9 mouse cellular contexts compared by ENCODE assay signal in genomic region chr2:70259357-70260000, GRCm38 (mm10).
DNase-seq lines count a peak whose midpoint lies in the region; ATAC-seq and TF ChIP-seq lines count a peak whose summit lies in the region.
"Had no signal": no experiment of that assay in that cellular context is flagged by ENCODE, and none has a peak within 500 bp of the region (broad histone marks: within the 10 kb centered on the region; RNA-seq: fewer than 3 reads in every experiment).

No protein-coding gene starts in this region.

- no peak overlapping the region for H3K4me3 ChIP-seq in left cerebral cortex, adult 2 months
- no peak overlapping the region for H3K4me3 ChIP-seq in forebrain, embryonic 12.5 days (replicated peaks)
- H3K4me3 ChIP-seq: embryonic facial prominence, embryonic 15.5 days had no signal

- no peak overlapping the region for H3K4me2 ChIP-seq in forebrain, embryonic 12.5 days
- H3K4me2 ChIP-seq: embryonic facial prominence, embryonic 15.5 days had no signal

- TF ChIP-seq CTCF in left cerebral cortex, adult 2 months (IDR thresholded peaks at IDR 0.05): peak; percentile 74

- no peak overlapping the region for H3K27ac ChIP-seq in left cerebral cortex, adult 2 months
- H3K27ac ChIP-seq in forebrain, embryonic 12.5 days: peak overlapping the region; percentile 36; the same call in 1 of the 2 replicates
- H3K27ac ChIP-seq: embryonic facial prominence, embryonic 15.5 days had no signal

- no peak for ATAC-seq in forebrain, embryonic 12.5 days (ENCODE audit: low FRiP score)

- peak; percentile 4 for DNase-seq in adrenal gland, adult 8-10 months
- DNase-seq in adrenal gland, adult 18-20 months (ENCODE audit: low spot score in 2 of 2): no peak
- peak in 1 of 2 experiments; percentile 21 for DNase-seq in left cerebral cortex, adult 2 months (ENCODE audit: extremely low spot score in 1 of 2, low spot score in 2 of 2)
- no peak for DNase-seq in left cerebral cortex, adult 11 months (ENCODE audit: low spot score)
- DNase-seq in lung, postnatal 25 days (ENCODE audit: low spot score): peak; percentile 48
- DNase-seq in gastrocnemius, adult 8-10 months (ENCODE audit: low spot score in 2 of 2): no peak
- DNase-seq in gastrocnemius, postnatal 10 days: no peak

- no peaks in the 10 kb centered on the region for H3K36me3 ChIP-seq in forebrain, embryonic 12.5 days (replicated peaks)
- H3K36me3 ChIP-seq: embryonic facial prominence, embryonic 15.5 days had no signal

- no peaks in the 10 kb centered on the region for H3K9me3 ChIP-seq in forebrain, embryonic 12.5 days
- H3K9me3 ChIP-seq: embryonic facial prominence, embryonic 15.5 days had no signal

- H3K4me1 ChIP-seq in forebrain, embryonic 12.5 days: peaks cover 30% of the 10 kb centered on the region

- intact Hi-C loops in left cerebral cortex, adult 2 months (cut with DNase I): no loop called here

- H3K27me3 ChIP-seq in forebrain, embryonic 12.5 days: no peaks in the 10 kb centered on the region

- no peak overlapping the region for H3K9ac ChIP-seq in forebrain, embryonic 12.5 days
- H3K9ac ChIP-seq: embryonic facial prominence, embryonic 15.5 days had no signal

- 28% methylated on average over 8 of the region's 8 CpGs for WGBS in forebrain, embryonic 12.5 days

Comparison
In these comparisons a context has a peak if more than half of its experiments do, and no peak if none do; other contexts are left out.
1. DNase-seq: peak in adrenal gland, adult 8-10 months (single experiment) and lung, postnatal 25 days (single experiment); none in adrenal gland, adult 18-20 months (0 of 2), left cerebral cortex, adult 11 months (single experiment), gastrocnemius, adult 8-10 months (0 of 2) and gastrocnemius, postnatal 10 days (single experiment).